Mouse (Mus musculus): Measurements from ENCODE around the gene Bag3. TPM values are rescaled to one million over a fixed set of nuclear protein-coding genes. Genes with fewer than 3 reads are reported as not detected.

Gene Bag3
- polyA plus RNA-seq, 1 experiment from 2014 or later: 5.9 TPM

DNA sequence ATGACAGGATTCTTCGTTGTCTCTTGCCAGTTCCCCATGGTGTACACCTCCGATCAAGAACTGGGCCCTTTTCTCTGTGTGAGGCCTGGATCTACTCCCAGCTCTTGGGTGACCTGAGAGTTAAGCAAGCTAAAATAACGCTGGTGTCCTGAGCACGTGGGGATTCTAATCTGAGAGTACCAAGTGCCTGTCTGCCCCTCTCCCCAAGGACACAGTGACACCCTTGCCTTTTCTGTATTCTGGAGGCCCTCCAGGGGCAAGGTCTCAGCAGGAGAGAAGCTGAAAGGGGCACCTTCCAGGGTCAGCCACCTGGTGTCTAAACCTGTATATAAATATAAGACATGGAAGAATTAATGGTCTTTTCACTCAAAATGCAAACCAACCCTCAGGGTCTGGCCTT lies 14.3 kb downstream of the Bag3 start:
- no peak for DNase-seq (ENCODE audit: low spot score)

DNA sequence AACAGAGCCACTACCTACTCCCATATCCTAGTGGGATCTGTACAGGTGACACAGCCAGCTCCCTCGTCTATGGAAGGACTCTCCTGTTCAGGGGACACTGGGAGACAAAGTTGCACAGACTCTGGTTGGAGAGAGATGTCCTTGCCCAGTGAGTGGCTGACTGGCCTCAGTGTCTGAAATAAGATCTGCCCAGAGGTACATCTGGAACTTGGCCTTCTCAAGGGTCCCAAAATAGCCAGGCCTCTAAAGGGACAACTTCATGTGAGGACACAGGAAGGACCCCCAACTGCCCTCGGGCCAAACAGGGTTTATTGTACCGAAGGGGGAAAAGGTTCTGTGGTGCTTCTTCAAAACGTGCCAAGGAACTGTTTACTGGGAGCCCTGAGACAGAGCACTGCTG lies 14.8 kb downstream of the Bag3 start:
- DNase-seq (ENCODE audit: low spot score): no peak

DNA sequence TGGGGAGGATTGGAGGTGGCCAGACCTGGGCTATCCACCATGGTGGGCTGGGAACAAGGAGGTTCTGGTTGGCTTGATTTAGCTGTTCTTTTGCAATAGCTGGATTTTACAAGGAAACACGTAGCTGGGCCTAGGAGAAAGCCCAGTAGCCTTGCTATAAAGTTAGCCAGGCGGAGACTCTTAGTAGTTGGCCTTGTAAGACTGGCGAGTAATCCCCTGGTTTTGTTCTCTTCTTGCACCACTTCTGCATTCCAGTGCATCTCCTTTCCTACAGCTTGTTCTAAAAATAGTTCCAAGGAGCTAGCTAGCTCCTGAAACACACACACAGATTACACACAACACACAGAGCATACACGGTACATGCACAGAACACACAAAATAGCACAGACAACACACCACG lies 15.4 kb downstream of the Bag3 start:
- DNase-seq (ENCODE audit: low spot score): no peak

DNA sequence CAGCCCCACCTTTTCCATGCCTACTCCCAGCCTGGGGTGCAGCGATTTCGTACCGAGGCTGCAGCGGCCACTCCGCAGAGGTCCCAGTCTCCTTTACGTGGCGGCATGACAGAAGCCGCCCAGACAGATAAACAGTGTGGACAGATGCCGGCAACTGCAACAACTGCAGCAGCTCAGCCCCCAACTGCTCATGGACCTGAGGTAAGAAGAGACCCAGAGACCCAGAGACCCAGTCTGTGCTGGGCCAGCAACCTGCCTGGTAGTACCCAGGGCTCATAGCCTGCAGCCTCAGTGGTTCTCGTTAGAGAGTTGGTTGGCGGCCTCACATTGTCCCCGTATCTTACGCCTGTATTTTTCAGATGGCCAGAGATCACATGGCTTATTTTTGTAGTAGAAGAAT lies 16.7 kb downstream of the Bag3 start:
- no peak for DNase-seq (ENCODE audit: low spot score)

DNA sequence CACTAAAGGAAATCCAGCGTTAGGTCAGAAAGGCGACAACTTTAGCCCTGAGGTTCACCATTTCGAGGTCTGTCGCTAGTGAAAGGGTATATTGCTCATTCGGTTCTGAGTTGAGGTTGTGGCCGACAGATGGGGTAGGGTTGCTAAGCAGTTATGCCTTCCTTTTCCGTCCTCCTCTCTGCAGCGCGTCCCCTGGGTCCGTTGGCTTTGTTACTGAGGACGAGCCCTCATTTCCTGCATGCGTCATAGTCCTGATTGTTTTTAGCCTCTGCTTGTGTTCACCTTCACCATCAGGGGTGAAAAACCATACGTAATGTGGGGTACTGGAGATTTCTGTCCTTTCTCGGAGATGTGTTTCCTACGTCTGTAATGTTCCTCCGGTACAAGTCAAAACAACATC lies 17.3 kb downstream of the Bag3 start:
- no peak for DNase-seq (ENCODE audit: low spot score)

DNA sequence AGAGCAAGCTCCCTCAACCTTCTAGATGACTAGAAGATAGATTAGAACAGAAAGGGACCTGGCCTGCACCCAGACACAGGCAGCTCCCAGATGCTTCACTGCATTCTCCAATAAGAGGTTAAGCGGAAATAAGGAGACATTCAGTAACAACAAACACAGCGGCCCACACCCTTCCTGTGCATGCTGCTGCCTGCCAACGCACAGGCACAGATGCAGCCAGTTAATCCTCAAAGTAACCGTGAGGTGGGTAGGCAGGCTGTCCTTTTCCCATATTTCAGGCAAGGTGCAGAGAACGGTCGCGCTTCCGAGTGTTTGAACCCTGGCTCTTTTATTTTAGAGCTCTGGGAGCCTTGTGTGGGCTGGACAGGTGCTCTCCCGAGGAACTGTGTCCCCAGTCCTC lies 17.8 kb downstream of the Bag3 start:
- no peak for DNase-seq (ENCODE audit: low spot score)

DNA sequence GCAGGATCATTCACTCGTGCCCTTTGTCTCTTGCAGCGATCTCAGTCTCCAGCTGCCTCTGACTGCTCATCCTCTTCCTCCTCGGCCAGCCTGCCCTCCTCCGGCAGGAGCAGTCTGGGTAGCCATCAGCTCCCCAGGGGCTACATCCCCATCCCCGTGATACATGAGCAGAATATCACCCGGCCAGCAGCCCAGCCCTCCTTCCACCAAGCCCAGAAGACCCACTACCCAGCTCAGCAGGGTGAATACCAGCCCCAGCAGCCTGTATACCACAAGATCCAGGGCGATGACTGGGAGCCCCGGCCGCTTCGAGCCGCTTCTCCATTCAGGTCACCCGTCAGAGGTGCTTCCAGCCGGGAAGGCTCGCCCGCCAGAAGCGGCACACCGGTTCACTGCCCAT lies 18.4 kb downstream of the Bag3 start:
- no peak for DNase-seq (ENCODE audit: low spot score)

DNA sequence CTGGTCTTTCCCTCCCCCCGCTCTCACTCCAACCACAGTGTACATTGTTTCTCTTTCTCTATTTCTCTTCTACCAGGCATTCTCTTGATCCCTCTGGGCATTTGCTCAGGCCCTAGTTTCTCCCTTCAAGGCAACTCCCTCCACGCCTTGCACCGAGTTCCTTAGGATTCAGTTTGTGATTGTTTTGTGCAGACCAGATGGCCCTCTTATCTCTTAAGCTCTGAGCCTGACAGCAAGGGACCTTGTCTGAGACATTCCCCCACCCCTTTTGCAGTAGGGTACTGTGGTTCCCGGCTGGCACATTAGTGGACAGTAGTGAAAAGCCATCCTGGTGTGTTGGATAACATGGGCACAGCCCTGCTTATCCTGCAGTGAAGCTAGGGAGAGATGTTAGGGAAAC lies 19.1 kb downstream of the Bag3 start:
- DNase-seq (ENCODE audit: low spot score): no peak

DNA sequence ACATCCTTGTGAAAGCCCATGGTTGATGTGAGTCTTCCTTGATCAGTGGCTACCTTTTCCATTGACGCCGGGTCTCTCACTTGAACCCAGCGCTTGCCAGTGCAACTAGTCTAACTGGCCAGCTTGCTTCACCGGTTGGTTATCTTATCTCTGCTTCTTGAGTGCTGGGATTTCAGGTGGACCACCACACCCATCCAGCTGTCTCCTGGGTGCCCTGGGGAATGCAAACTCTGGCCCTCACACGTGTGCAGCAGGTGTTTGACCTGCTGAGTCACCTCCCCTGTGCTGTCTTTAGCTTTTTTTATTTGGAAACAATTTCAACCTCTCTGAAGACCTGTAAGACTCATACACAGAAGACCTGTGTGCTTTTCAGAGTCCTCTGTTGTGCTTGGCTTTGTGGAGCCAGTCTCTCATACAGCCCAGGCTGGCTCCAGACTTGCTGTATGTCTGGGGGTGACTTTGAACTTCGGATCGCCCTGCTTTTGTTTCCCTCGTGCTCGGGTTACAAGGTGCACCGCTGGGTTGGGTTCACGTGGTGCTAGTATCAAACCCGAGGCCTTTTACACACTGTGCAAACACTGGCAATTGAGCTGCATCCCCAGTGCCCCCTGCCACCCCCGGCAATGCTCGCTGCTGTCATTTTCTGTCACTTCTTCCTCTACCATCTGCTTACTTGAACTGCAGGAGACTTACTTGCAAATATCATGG lies 19.9 kb downstream of the Bag3 start:
- DNase-seq (ENCODE audit: low spot score): no peak

DNA sequence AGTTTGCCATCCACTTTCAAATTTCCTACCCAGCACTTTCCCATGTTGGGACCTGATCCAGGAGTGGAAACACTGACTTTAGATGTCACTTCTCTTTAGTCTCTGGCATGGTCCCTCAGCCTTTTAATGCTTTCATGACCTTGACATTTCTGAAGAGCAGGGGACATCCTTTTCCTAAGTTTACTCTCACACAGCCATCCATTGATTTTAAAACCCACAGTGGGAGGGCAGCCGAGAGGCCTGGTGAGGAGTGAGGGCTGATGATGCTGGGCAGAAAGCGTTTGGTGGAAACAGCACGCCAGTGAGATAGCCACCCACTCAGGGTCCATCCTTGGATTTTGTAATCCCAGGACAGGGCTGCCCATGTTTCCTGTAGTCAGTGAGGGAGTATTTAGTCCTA lies 20.5 kb downstream of the Bag3 start:
- no peak for DNase-seq (ENCODE audit: low spot score)

DNA sequence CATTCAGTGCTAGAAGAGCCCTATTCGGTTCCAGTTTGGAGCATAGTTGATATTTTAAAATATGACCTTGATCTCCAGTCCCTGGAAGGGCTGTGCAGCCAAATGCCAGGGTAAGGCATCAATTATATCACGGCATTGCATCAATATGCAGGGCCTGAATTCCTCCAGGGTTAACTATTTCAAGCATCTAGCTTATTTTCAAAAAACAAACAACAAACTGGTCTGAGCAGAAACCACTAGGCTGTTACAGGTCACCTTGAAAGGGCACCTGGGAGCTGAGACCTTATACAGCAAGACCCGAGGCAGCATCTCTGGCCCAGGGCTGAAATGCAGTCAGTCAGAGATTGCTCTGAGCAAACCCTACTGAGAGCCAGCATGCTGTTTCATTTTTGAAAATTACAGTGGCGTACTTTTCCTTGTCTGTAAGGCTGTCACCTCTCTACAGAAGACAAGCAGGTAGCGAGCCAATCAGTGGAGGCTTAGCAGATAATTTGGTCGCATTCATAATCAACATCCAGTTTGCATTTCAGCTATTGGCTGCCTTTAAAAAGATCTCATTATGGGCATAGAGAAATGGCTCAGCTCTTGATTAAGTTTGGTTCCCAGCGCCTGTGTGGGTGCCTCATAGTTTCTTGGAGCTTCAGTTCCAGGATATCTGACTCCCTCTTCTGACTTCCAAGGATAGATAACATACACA lies 21.3 kb downstream of the Bag3 start:
- DNase-seq (ENCODE audit: low spot score): no peak

DNA sequence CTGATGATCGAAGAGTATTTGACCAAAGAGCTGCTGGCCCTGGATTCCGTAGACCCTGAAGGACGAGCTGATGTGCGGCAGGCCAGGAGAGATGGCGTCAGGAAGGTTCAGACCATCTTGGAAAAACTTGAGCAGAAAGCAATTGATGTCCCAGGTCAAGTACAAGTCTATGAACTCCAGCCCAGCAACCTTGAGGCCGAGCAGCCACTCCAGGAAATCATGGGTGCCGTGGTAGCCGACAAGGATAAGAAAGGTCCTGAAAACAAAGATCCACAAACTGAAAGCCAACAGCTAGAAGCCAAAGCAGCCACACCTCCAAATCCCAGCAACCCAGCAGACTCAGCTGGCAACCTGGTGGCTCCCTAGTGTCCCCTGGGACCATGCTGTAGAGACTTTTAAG lies 22.6 kb downstream of the Bag3 start:
- DNase-seq (ENCODE audit: low spot score): no peak

DNA sequence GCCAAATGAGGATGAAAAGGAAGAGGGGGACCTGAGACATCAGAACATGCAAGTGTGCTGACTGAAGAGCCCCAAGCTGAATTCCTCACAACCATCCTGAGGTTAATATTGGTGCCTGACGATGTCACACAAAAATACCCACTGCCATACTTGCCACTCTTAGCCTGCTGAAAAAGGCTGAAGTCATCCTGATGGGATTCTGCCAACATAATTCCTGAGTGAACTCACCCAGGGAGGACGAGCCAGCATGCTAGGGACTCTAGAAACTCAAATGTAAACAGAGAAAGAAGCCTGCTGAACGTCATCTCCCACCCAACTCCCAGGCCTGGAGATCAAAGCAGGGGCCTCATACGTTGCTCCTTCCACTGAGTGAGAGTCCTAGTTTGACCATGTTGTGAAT lies 25.7 kb downstream of the Bag3 start:
- no peak for DNase-seq (ENCODE audit: low spot score)

DNA sequence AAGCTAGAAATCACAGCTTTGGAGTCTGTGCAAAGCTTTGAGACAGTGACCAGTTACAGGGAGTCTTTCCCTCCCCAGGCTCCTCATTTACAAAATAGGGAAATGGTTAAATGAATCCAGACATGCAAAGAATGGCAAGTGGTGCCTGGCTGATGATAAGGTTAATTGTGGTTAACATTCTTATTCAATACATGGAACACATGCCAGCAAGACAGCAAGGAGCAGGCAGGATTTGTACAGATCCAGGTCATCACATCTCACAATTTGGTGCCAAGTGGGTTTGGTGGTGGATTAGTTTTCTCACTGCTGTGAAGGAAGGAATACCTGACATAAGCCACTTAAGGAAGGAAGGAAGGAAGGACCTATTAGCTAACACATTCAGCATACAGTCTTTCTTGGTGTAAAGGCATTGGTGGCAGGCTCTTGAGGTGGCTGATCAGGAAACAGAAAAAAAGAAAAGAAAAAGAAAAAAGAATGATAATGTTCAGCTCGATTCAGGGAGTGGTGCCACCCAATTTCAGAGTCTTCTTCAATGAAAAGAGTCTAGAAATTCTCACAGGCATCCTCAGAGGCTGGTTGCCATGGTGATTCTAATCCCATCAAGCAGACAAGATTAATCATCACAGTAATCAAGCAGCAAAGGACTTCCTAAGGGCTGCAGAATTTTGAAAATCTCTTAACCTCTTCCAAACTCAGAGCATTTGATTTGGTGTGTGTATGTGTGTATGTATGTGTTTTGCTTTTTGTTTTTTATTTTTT lies 27.1 kb downstream of the Bag3 start:
- no peak for DNase-seq (ENCODE audit: low spot score)

DNA sequence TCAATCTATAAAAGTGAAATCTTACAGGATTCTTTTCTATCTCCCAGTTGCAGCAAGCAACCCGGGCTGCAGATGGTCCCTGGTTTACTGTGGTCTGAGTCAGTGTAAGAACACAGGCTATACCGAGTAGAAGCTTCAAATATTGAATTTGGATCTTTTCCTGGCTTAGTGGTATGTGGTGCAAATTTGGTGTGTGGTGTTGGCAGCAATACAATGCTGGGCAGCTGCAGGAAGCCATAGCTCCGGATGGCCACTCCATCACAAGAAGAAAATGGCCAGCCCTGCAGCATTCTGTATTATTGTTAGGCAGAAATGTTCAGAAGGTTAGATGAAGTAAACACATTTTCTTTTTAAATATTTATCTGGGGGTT lies 27.7 kb downstream of the Bag3 start:
- no peak for DNase-seq (ENCODE audit: low spot score)

DNA sequence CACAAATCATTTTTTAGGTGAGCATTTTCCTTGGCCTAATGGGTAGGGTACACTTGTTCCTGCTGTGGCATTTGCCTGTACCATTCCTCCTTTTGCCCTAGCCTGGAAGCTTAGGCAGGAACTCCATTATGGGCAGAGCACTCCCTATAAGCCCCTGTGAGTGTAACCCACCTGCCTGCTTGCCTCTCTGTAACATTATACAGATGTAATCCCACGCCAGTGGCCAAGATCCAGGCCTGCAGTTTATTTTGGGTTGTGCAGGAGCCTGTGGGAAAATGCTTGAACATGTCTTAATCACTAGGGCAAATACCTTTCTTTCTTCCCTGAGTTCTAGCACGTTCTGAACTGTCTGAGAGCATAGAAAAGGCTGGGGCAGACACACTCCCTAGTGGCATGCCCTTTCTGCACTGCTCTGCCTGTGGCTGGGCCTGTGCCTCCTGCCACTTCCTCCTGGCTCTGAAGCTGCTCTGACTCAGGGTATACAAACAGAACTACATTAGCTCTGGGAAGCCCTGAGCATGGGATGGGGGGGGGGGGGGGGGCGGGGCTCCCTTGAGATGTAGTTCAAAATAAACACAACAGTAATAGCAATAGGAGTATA lies 29.8 kb downstream of the Bag3 start:
- no peak for DNase-seq (ENCODE audit: low spot score)

DNA sequence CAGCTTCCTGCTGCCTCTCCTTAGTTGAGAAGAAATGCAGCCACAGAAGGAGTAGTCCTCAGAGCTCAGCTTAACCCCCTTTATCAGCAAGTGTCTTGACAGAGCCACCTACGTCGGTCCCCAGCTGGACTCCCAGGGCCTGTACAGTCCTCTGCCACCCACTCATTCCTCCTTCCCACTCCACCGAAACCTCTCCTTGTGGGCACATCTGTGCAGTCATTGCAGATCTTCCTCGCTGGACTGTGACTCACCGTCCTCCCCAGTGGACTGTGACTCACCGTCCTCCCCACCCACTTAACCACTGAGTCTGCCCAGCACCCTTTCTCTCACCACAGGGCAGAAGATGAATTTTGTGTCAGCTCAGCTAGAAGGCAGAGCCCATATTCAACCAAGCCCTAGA lies 31.1 kb downstream of the Bag3 start:
- DNase-seq (ENCODE audit: low spot score): no peak

DNA sequence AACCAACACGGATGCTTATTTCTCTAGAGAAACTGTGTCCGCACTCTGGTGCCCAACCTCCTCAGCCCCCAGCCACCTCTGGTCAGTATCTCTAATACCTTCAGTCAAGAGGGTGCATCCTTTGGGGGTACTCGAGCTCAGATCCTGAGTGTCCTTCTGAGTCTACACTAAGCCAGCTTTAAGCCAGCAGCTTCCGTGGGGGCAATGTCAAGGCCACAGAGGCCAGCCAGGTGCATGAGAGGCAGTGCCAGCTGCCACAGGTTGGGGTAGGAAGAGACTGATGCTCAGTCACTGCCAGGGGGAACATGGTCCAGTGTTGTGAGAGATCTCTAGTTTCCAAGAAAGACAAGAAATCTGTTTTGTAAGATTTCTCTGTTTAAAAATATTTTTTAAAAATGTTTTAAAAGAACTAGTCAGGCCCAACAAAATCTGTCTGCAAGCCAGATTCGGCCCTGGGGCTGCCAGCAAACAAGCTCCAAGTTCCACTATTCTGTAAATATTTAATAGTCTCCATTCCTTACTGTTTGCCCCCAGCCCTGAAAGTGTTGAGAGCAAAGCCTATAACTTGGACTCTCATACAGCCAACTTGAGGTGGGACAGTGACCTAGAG lies 31.8 kb downstream of the Bag3 start:
- no peak for DNase-seq (ENCODE audit: low spot score)

DNA sequence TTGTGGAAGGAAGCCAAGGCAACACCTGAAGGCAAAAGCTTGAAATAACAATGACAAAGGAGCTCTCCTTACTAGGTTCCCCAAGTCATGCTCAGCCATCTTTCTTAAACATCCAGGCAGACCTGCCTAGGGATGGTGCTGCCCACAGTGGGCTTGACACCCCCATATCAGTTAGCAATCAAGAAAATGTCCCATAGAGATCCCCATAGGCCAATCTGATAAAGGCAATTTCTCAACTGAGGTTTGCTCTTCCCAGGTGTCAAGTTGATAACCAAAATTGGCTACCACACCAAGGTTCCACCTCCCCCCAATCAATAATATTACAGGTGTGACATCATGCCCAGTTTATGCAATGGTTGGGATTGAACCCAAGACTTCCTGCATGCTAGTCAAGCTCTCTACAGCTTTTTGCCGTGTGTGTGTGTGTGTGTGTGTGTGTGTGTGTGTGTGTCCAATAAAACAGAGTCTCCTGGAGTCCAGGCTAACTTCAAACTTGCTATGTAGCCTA lies 33.6 kb downstream of the Bag3 start:
- DNase-seq (ENCODE audit: low spot score): no peak

DNA sequence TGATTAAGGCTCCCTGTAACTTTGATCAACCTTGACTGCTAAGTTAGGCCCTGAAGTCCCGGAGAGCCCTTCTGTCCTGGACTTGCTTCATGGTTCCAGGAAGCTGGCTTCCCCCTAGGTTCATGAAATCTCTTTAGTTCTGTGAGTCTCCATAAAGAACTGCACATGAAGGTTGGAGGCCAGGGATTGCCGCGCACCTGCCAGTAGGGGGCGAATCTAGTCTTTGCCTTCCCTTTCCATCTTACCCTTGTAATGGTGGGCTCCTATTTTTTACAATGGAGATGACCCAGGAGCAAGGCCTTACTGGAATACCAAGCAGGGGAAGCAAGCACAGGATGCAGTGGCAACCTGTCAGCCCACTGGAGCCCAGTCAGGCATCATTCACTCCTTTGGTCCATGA lies 40.0 kb downstream of the Bag3 start:
- DNase-seq (ENCODE audit: low spot score): peak; percentile 56

DNA sequence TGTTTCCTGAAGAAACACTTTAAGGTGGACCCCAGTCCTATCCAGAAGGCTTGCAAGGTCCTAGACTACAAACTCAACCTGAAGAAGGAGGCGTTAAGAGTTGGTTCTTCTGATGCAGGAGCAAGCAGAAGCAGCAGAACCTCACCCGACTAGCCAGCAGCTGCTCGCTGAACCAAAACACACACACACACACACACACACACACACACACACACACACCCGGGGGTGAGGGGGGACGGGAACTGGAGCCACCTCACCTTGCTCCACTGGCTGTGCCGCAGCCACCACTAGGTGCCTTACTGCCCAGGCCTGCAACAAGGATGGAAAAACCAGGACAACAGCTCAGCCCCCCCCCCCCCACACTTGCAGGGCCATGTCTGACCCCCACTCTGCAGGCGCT lies 42.9 kb downstream of the Bag3 start:
- DNase-seq (ENCODE audit: low spot score): no peak
